Mouse (Mus musculus): ENCODE results near the gene Rab34. TPM values are rescaled to one million over a fixed set of nuclear protein-coding genes. Genes with fewer than 3 reads are reported as not detected.

The Rab34 gene
- total and polyA plus RNA-seq, 3 experiments = 0.52 to 0.60 TPM; not detected in 1

DNA sequence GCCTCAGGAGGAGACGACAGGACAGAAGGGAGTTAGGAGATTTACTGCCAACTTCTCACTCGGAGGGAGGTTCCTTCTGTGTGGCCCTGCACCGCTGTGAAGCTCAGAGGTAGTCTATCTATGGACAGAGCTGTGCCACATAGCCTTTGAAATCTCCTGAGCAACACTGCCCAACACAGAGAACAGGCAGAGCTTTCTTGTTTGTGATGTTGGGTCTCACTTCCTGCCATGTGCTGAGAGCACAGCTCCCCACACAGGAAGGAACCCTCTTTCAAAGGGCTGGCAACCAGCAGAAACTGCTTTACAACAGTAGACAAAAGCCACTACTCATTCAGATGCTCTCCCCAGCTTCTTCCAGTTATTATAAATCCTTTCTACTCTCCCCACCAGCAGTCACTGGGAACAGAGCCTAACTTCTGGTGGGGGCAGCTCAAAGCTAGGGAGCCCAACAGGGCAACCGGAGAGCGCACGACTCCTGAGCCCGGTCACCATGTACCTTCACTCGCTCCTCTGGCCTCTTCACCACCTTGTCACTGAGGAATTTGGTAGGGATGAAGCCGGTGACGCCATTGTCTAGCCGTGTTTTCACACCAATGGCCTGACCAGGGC is 27.6 kb downstream of the Rab34 start:
- ATAC-seq (ENCODE audit: extremely low read depth, insufficient number of reproducible peaks, low FRiP score, poor library complexity, severe bottlenecking) (no peak), DNase-seq (ENCODE audit: low spot score) (no peak)
- H3K4me3 ChIP-seq (ENCODE audit: low read depth, low read length) = no peak overlapping the region
- no peaks in the 10 kb centered on the region for H3K9me3 ChIP-seq (replicated peaks)
- no peak for TF ChIP-seq CTCF (IDR thresholded peaks at IDR 0.05; ENCODE audit: low read depth, low read length)
- TF ChIP-seq GATA2 (IDR thresholded peaks at IDR 0.05; ENCODE audit: borderline replicate concordance, low read depth, low read length) = no peak
- no peak for TF ChIP-seq GATA1 (IDR thresholded peaks at IDR 0.05; ENCODE audit: borderline replicate concordance, low read length)
- TF ChIP-seq TAL1 (conservative IDR thresholded peaks at IDR 0.05; ENCODE audit: low read depth, low read length) = no peak
- TF ChIP-seq POLR2AphosphoS5 (IDR thresholded peaks at IDR 0.05; ENCODE audit: insufficient replicate concordance, low read depth, low read length) = no peak
- H3K4me1 ChIP-seq (ENCODE audit: insufficient read depth, low read depth, low read length) = peaks cover 5% of the 10 kb centered on the region
- peaks cover 95% of the 10 kb centered on the region for H3K36me3 ChIP-seq (replicated peaks)
- H3K27me3 ChIP-seq (ENCODE audit: insufficient read depth, low read length) = no peaks in the 10 kb centered on the region

GRCm38 (mm10) chr11:78223586-78223985 is 35.4 kb downstream of the Rab34 start:
- H3K9me3 ChIP-seq (replicated peaks) = no peaks in the 10 kb centered on the region
- TF ChIP-seq CTCF (IDR thresholded peaks at IDR 0.05; ENCODE audit: low read depth, low read length) (no peak), POLR2AphosphoS5 (IDR thresholded peaks at IDR 0.05; ENCODE audit: insufficient replicate concordance, low read depth, low read length) (no peak), GATA2 (IDR thresholded peaks at IDR 0.05; ENCODE audit: borderline replicate concordance, low read depth, low read length) (no peak), GATA1 (IDR thresholded peaks at IDR 0.05; ENCODE audit: borderline replicate concordance, low read length) (no peak), TAL1 (conservative IDR thresholded peaks at IDR 0.05; ENCODE audit: low read depth, low read length) (no peak)
- DNase-seq (ENCODE audit: low spot score) (no peak), ATAC-seq (ENCODE audit: extremely low read depth, insufficient number of reproducible peaks, low FRiP score, poor library complexity, severe bottlenecking) (no peak)
- H3K27me3 ChIP-seq (ENCODE audit: insufficient read depth, low read length) = no peaks in the 10 kb centered on the region
- H3K4me3 ChIP-seq (ENCODE audit: low read depth, low read length) = no peak overlapping the region
- H3K4me1 ChIP-seq (ENCODE audit: insufficient read depth, low read depth, low read length) = no peaks in the 10 kb centered on the region
- H3K36me3 ChIP-seq (replicated peaks) = peaks cover 97% of the 10 kb centered on the region

DNA sequence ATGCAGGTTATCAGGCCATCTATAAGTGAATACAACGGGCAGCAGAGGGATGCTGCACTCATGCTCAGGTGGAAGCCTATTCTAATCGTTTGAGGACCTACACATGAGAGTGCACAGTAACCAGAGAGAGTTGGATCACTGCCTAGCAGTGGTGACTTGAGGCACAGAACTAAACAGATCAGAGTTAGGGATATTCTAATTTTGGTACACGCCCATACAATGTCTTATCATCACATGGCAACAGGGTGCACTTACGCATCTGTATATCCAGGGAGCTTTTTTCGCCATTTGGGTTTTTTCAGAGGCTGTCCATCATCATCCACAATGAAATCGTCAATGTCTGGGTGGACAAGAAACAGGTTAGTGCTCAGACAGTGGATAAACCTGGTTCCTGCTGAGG is 43.3 kb downstream of the Rab34 start:
- Histone ChIP-seq H3K27me3 (ENCODE audit: insufficient read depth, low read length) (no peaks in the 10 kb centered on the region), H3K36me3 (replicated peaks) (peaks cover 96% of the 10 kb centered on the region), H3K9me3 (replicated peaks) (no peaks in the 10 kb centered on the region), H3K4me1 (ENCODE audit: insufficient read depth, low read depth, low read length) (no peaks in the 10 kb centered on the region; the same call in 1 of the 2 replicates), H3K4me3 (ENCODE audit: low read depth, low read length) (no peak overlapping the region)
- no peak for TF ChIP-seq CTCF (IDR thresholded peaks at IDR 0.05; ENCODE audit: low read depth, low read length)
- no peak for TF ChIP-seq POLR2AphosphoS5 (IDR thresholded peaks at IDR 0.05; ENCODE audit: insufficient replicate concordance, low read depth, low read length)
- no peak for TF ChIP-seq TAL1 (conservative IDR thresholded peaks at IDR 0.05; ENCODE audit: low read depth, low read length)
- no peak for TF ChIP-seq GATA1 (IDR thresholded peaks at IDR 0.05; ENCODE audit: borderline replicate concordance, low read length)
- ATAC-seq (ENCODE audit: extremely low read depth, insufficient number of reproducible peaks, low FRiP score, poor library complexity, severe bottlenecking) = no peak
- DNase-seq (ENCODE audit: low spot score) = no peak

- H3K4me3 ChIP-seq (ENCODE audit: low read depth, low read length) = no peak overlapping the region
- no peak for TF ChIP-seq GATA2 (IDR thresholded peaks at IDR 0.05; ENCODE audit: borderline replicate concordance, low read depth, low read length)
- no peak for TF ChIP-seq TAL1 (conservative IDR thresholded peaks at IDR 0.05; ENCODE audit: low read depth, low read length)
- no peak for TF ChIP-seq CTCF (IDR thresholded peaks at IDR 0.05; ENCODE audit: low read depth, low read length)
- TF ChIP-seq GATA1 (IDR thresholded peaks at IDR 0.05; ENCODE audit: borderline replicate concordance, low read length) = no peak
- TF ChIP-seq POLR2AphosphoS5 (IDR thresholded peaks at IDR 0.05; ENCODE audit: insufficient replicate concordance, low read depth, low read length) = no peak
- DNase-seq (ENCODE audit: low spot score) (no peak), ATAC-seq (ENCODE audit: extremely low read depth, insufficient number of reproducible peaks, low FRiP score, poor library complexity, severe bottlenecking) (no peak)
- no peaks in the 10 kb centered on the region for H3K9me3 ChIP-seq (replicated peaks)
- no peaks in the 10 kb centered on the region for H3K27me3 ChIP-seq (ENCODE audit: insufficient read depth, low read length)
- peaks cover 68% of the 10 kb centered on the region for H3K36me3 ChIP-seq (replicated peaks)
- peaks cover 29% of the 10 kb centered on the region for H3K4me1 ChIP-seq (ENCODE audit: insufficient read depth, low read depth, low read length)
Observed at GRCm38 (mm10) chr11:78240193-78240857, 52.1 kb downstream of the Rab34 start.

Other genes starting within 250 kb of the Rab34 start
- gene Phf12, start 205.7 kb upstream of the Rab34 start, total RNA-seq (2014; fragmentation: Nextera tagmentation) = 157 and 172 TPM in 2 replicates
- 23.0 and 24.7 TPM in 2 replicates for gene Phf12, start 205.7 kb upstream of the Rab34 start, total RNA-seq (2017)
- 212 and 215 TPM in 2 replicates for gene Phf12, start 205.7 kb upstream of the Rab34 start, polyA plus RNA-seq (2012)
- 7.2 and 11.0 TPM in 2 replicates for gene Dhrs13, start 156.2 kb upstream of the Rab34 start, total RNA-seq (2014; fragmentation: Nextera tagmentation)
- 9.2 and 10.0 TPM in 2 replicates for gene Dhrs13, start 156.2 kb upstream of the Rab34 start, total RNA-seq (2017)
- gene Dhrs13, start 156.2 kb upstream of the Rab34 start, polyA plus RNA-seq (2012) = 6.9 and 7.9 TPM in 2 replicates
- 18.0 and 19.4 TPM in 2 replicates for gene Flot2, start 150.5 kb upstream of the Rab34 start, total RNA-seq (2014; fragmentation: Nextera tagmentation)
- gene Flot2, start 150.5 kb upstream of the Rab34 start, total RNA-seq (2017) = 20.6 and 21.3 TPM in 2 replicates
- 13.8 and 15.6 TPM in 2 replicates for gene Flot2, start 150.5 kb upstream of the Rab34 start, polyA plus RNA-seq (2012)
- gene Eral1, start 108.0 kb upstream of the Rab34 start, total RNA-seq (2014; fragmentation: Nextera tagmentation) = 60.3 and 65.4 TPM in 2 replicates
- gene Eral1, start 108.0 kb upstream of the Rab34 start, total RNA-seq (2017) = 35.0 and 35.7 TPM in 2 replicates
- 5.0 and 8.7 TPM in 2 replicates for gene Eral1, start 108.0 kb upstream of the Rab34 start, polyA plus RNA-seq (2012)
- 14.1 and 18.1 TPM in 2 replicates for gene Fam222b, start 93.8 kb upstream of the Rab34 start, total RNA-seq (2014; fragmentation: Nextera tagmentation)
- 1.5 and 1.9 TPM in 2 replicates for gene Fam222b, start 93.8 kb upstream of the Rab34 start, total RNA-seq (2017)
- gene Fam222b, start 93.8 kb upstream of the Rab34 start, polyA plus RNA-seq (2012) = 28.9 and 30.3 TPM in 2 replicates
- gene Traf4, start 22.8 kb upstream of the Rab34 start, total RNA-seq (2014; fragmentation: Nextera tagmentation) = 26.2 and 42.8 TPM in 2 replicates
- 7.0 and 9.2 TPM in 2 replicates for gene Traf4, start 22.8 kb upstream of the Rab34 start, total RNA-seq (2017)
- 53.0 and 74.4 TPM in 2 replicates for gene Traf4, start 22.8 kb upstream of the Rab34 start, polyA plus RNA-seq (2012)
- 7.8 and 14.8 TPM in 2 replicates for gene Nek8, start 11.8 kb upstream of the Rab34 start, total RNA-seq (2014; fragmentation: Nextera tagmentation)
- 7.8 and 9.9 TPM in 2 replicates for gene Nek8, start 11.8 kb upstream of the Rab34 start, total RNA-seq (2017)
- 7.3 and 8.5 TPM in 2 replicates for gene Nek8, start 11.8 kb upstream of the Rab34 start, polyA plus RNA-seq (2012)
- 14.7 and 15.5 TPM in 2 replicates for gene Tlcd1, start 11.7 kb upstream of the Rab34 start, total RNA-seq (2014; fragmentation: Nextera tagmentation)
- gene Tlcd1, start 11.7 kb upstream of the Rab34 start, total RNA-seq (2017) = 6.7 TPM in 2 replicates
- 47.8 and 59.3 TPM in 2 replicates for gene Tlcd1, start 11.7 kb upstream of the Rab34 start, polyA plus RNA-seq (2012)
- gene Rpl23a, start 4.8 kb upstream of the Rab34 start, total RNA-seq (2014; fragmentation: Nextera tagmentation) = 1,467 and 1,695 TPM in 2 replicates
- 2,502 and 2,557 TPM in 2 replicates for gene Rpl23a, start 4.8 kb upstream of the Rab34 start, total RNA-seq (2017)
- 844 and 2,130 TPM in 2 replicates for gene Rpl23a, start 4.8 kb upstream of the Rab34 start, polyA plus RNA-seq (2012)
- not detected in 2 replicates for gene Proca1, start 5.0 kb downstream of the Rab34 start, total RNA-seq (2014; fragmentation: Nextera tagmentation)
- gene Proca1, start 5.0 kb downstream of the Rab34 start, total RNA-seq (2017) = 0.22 TPM in 1 of 2 replicates, not detected in the other
- gene Proca1, start 5.0 kb downstream of the Rab34 start, polyA plus RNA-seq (2012) = not detected in 2 replicates
- gene Sdf2, start 57.3 kb downstream of the Rab34 start, total RNA-seq (2014; fragmentation: Nextera tagmentation) = 19.5 and 22.7 TPM in 2 replicates
- 31.5 and 41.4 TPM in 2 replicates for gene Sdf2, start 57.3 kb downstream of the Rab34 start, total RNA-seq (2017)
- 2.3 and 7.8 TPM in 2 replicates for gene Sdf2, start 57.3 kb downstream of the Rab34 start, polyA plus RNA-seq (2012)
- 118 and 127 TPM in 2 replicates for gene Supt6, start 57.6 kb downstream of the Rab34 start, total RNA-seq (2014; fragmentation: Nextera tagmentation)
- gene Supt6, start 57.6 kb downstream of the Rab34 start, total RNA-seq (2017) = 34.5 and 44.9 TPM in 2 replicates
- gene Supt6, start 57.6 kb downstream of the Rab34 start, polyA plus RNA-seq (2012) = 129 and 137 TPM in 2 replicates
- 95.8 and 113 TPM in 2 replicates for gene 2610507B11Rik, start 73.3 kb downstream of the Rab34 start, total RNA-seq (2014; fragmentation: Nextera tagmentation)
- 53.9 and 55.8 TPM in 2 replicates for gene 2610507B11Rik, start 73.3 kb downstream of the Rab34 start, total RNA-seq (2017)
- 63.8 and 70.6 TPM in 2 replicates for gene 2610507B11Rik, start 73.3 kb downstream of the Rab34 start, polyA plus RNA-seq (2012)
- gene BC030499, start 102.4 kb downstream of the Rab34 start, total RNA-seq (2014; fragmentation: Nextera tagmentation) = 2.5 and 3.7 TPM in 2 replicates
- gene BC030499, start 102.4 kb downstream of the Rab34 start, total RNA-seq (2017) = 0.99 and 1.2 TPM in 2 replicates
- 0.04 TPM in 1 of 2 replicates, not detected in the other for gene BC030499, start 102.4 kb downstream of the Rab34 start, polyA plus RNA-seq (2012)
- gene Spag5, start 113.1 kb downstream of the Rab34 start, total RNA-seq (2014; fragmentation: Nextera tagmentation) = 70.7 and 71.3 TPM in 2 replicates
- gene Spag5, start 113.1 kb downstream of the Rab34 start, total RNA-seq (2017) = 60.8 and 66.5 TPM in 2 replicates
- 55.3 and 77.5 TPM in 2 replicates for gene Spag5, start 113.1 kb downstream of the Rab34 start, polyA plus RNA-seq (2012)
- 0.83 and 4.3 TPM in 2 replicates for gene Aldoc, start 134.5 kb downstream of the Rab34 start, total RNA-seq (2014; fragmentation: Nextera tagmentation)
- gene Aldoc, start 134.5 kb downstream of the Rab34 start, total RNA-seq (2017) = 10.2 and 12.9 TPM in 2 replicates
- gene Aldoc, start 134.5 kb downstream of the Rab34 start, polyA plus RNA-seq (2012) = 7.2 and 10.6 TPM in 2 replicates
- gene Pigs, start 140.0 kb downstream of the Rab34 start, total RNA-seq (2014; fragmentation: Nextera tagmentation) = 30.5 and 36.8 TPM in 2 replicates
- 13.9 and 14.1 TPM in 2 replicates for gene Pigs, start 140.0 kb downstream of the Rab34 start, total RNA-seq (2017)
- 60.4 and 74.5 TPM in 2 replicates for gene Pigs, start 140.0 kb downstream of the Rab34 start, polyA plus RNA-seq (2012)
- 4.3 and 6.7 TPM in 2 replicates for gene Unc119, start 155.1 kb downstream of the Rab34 start, total RNA-seq (2014; fragmentation: Nextera tagmentation)
- 10.3 and 11.8 TPM in 2 replicates for gene Unc119, start 155.1 kb downstream of the Rab34 start, total RNA-seq (2017)
- gene Unc119, start 155.1 kb downstream of the Rab34 start, polyA plus RNA-seq (2012) = 8.2 and 8.8 TPM in 2 replicates
- not detected in 2 replicates for gene Foxn1, start 198.1 kb downstream of the Rab34 start, total RNA-seq (2014; fragmentation: Nextera tagmentation)
- 0.05 TPM in 1 of 2 replicates, not detected in the other for gene Foxn1, start 198.1 kb downstream of the Rab34 start, total RNA-seq (2017)
- gene Foxn1, start 198.1 kb downstream of the Rab34 start, polyA plus RNA-seq (2012) = not detected in 2 replicates
- gene Slc13a2, start 233.8 kb downstream of the Rab34 start, total RNA-seq (2014; fragmentation: Nextera tagmentation) = not detected in 2 replicates
- not detected in 2 replicates for gene Slc13a2, start 233.8 kb downstream of the Rab34 start, total RNA-seq (2017)
- not detected in 2 replicates for gene Slc13a2, start 233.8 kb downstream of the Rab34 start, polyA plus RNA-seq (2012)

All from G1E (cell line).